ENCODE assay signal across 1 mouse cellular context in the genomic region with DNA sequence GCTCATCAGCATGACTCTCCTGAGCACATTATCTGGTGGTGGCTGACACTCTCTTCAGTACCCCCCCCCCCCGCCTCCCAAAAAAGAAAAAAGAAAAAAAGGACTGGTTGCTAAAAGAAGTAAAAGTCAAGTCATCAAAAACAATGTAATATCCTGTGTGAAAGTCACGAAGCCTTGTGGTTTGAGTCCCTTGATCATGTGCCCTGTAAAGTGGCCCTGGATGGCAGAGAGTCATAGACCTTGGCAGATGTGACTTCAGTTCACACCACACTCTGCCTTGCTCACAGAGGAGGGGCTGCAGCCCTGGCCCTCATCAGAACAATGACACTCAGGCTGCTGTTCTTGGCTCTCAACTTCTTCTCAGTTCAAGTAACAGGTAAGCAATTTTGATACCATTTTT.
TF ChIP-seq lines count a peak whose summit lies in the region.

No protein-coding gene starts in this region.

TF ChIP-seq in CH12.LX, 34 proteins besides CTCF, POLR2A, EP300 and RAD21 (continued from another document):
- 0 out of 2 replicates have a peak, but pooled peaks have one; percentile 45 for TF ChIP-seq MEF2A (IDR thresholded peaks at IDR 0.05; ENCODE audit: borderline replicate concordance, low read depth, low read length)
- no peak for TF ChIP-seq ZC3H11A (IDR thresholded peaks at IDR 0.05; ENCODE audit: low read depth, low read length)
- 0 out of 2 replicates have a peak, but pooled peaks have one; percentile 37 for TF ChIP-seq RCOR1 (conservative IDR thresholded peaks at IDR 0.05; ENCODE audit: low read depth, low read length)
- peak; percentile 23; the same call in 1 of the 2 replicates for TF ChIP-seq TCF12 (IDR thresholded peaks at IDR 0.05; ENCODE audit: low read depth, low read length)
- TF ChIP-seq NRF1 (IDR thresholded peaks at IDR 0.05; ENCODE audit: low read depth, low read length): no peak
- no peak for TF ChIP-seq MYC (IDR thresholded peaks at IDR 0.05; ENCODE audit: low read depth, low read length)
- TF ChIP-seq NELFE (IDR thresholded peaks at IDR 0.05; ENCODE audit: low read depth, low read length): no peak; the same call in 1 of the 2 replicates
- no peak for TF ChIP-seq SIN3A (IDR thresholded peaks at IDR 0.05; ENCODE audit: low read length)
- no peak for TF ChIP-seq GABPA (IDR thresholded peaks at IDR 0.05; ENCODE audit: insufficient replicate concordance, low read depth, low read length)
- no peak; the same call in 1 of the 2 replicates for TF ChIP-seq SMC3 (IDR thresholded peaks at IDR 0.05; ENCODE audit: low read depth, low read length)
- peak; percentile 41 for TF ChIP-seq USF1 (IDR thresholded peaks at IDR 0.05; ENCODE audit: low read depth, low read length)
- no peak for TF ChIP-seq POLR2AphosphoS2 (IDR thresholded peaks at IDR 0.05; ENCODE audit: low read depth, low read length)
- TF ChIP-seq ZKSCAN1 (IDR thresholded peaks at IDR 0.05; ENCODE audit: borderline replicate concordance, low read depth, low read length): no peak
- TF ChIP-seq TBP (conservative IDR thresholded peaks at IDR 0.05; ENCODE audit: low read depth, low read length): no peak
- TF ChIP-seq IRF4 (IDR thresholded peaks at IDR 0.05; ENCODE audit: low read depth, low read length): no peak
- no peak for TF ChIP-seq ELF1 (IDR thresholded peaks at IDR 0.05; ENCODE audit: low read depth, low read length)
- TF ChIP-seq JUND (conservative IDR thresholded peaks at IDR 0.05; ENCODE audit: low read depth, low read length): 0 out of 2 replicates have a peak, but pooled peaks have one; percentile 31
- TF ChIP-seq KAT2A (IDR thresholded peaks at IDR 0.05; ENCODE audit: insufficient replicate concordance, low read length): no peak
- 0 out of 2 replicates have a peak, but pooled peaks have one; percentile 24 for TF ChIP-seq CHD2 (IDR thresholded peaks at IDR 0.05; ENCODE audit: low read length)
